Mouse (Mus musculus): ENCODE measurements at regions not wholly inside any gene's neighbourhood (a gene's known extent, or its start where the extent isn't known, plus 50 kb on each side); places are given as distances from the start of the nearest gene placed in this dataset.
A peak's percentile ranks its signal among the peaks of the same experiment; 100 is the strongest.

GRCm38 (mm10) chr6:103834726-103835229, 324.4 kb downstream of the Chl1 start:
- ATAC-seq (ENCODE audit: low FRiP score), result no peak
- 83% methylated on average over 8 of the region's 8 CpGs for WGBS
- H3K4me2 ChIP-seq, result no peak overlapping the region
- no peak overlapping the region for H3K27ac ChIP-seq (ENCODE audit: low read depth, low read length)
- no peaks in the 10 kb centered on the region for H3K27me3 ChIP-seq (ENCODE audit: control insufficient read depth, insufficient read depth, low read length)
- no peaks in the 10 kb centered on the region for H3K36me3 ChIP-seq (ENCODE audit: control insufficient read depth, insufficient read depth, low read length)
- DNase-seq (ENCODE audit: low spot score, missing footprints), result peak; percentile 60
- H3K9ac ChIP-seq (ENCODE audit: low read length), result no peak overlapping the region
- no peak overlapping the region for H3K4me3 ChIP-seq (ENCODE audit: low read depth, low read length)
- H3K4me1 ChIP-seq (ENCODE audit: control insufficient read depth, insufficient read depth, low read length), result no peaks in the 10 kb centered on the region
- no peaks in the 10 kb centered on the region for H3K9me3 ChIP-seq (ENCODE audit: control insufficient read depth, low read length)

- Histone ChIP-seq H3K36me3 (ENCODE audit: control insufficient read depth, insufficient read depth, low read length) (no peaks in the 10 kb centered on the region), H3K4me3 (ENCODE audit: low read depth, low read length) (no peak overlapping the region), H3K9ac (ENCODE audit: low read length) (no peak overlapping the region), H3K4me1 (ENCODE audit: control insufficient read depth, insufficient read depth, low read length) (no peaks in the 10 kb centered on the region), H3K9me3 (ENCODE audit: control insufficient read depth, low read length) (no peaks in the 10 kb centered on the region), H3K27ac (ENCODE audit: low read depth, low read length) (no peak overlapping the region), H3K27me3 (ENCODE audit: control insufficient read depth, insufficient read depth, low read length) (no peaks in the 10 kb centered on the region), H3K4me2 (no peak overlapping the region)
- DNase-seq (ENCODE audit: low spot score, missing footprints) (no peak), ATAC-seq (ENCODE audit: low FRiP score) (no peak)
These were observed 349.4 kb downstream of the Chl1 start for GRCm38 (mm10) chr6:103859787-103860186.

- H3K4me2 ChIP-seq, result no peak overlapping the region
- WGBS, result 84% methylated on average over 3 of the region's 3 CpGs
- ATAC-seq (ENCODE audit: low FRiP score), result no peak
These were observed 383.1 kb downstream of the Chl1 start for GRCm38 (mm10) chr6:103893455-103893854.

GRCm38 (mm10) chr6:103924504-103924903, 414.1 kb downstream of the Chl1 start:
- DNase-seq (ENCODE audit: low spot score, missing footprints) (no peak), ATAC-seq (ENCODE audit: low FRiP score) (no peak)
- no peak overlapping the region for H3K27ac ChIP-seq (ENCODE audit: low read depth, low read length)
- H3K9ac ChIP-seq (ENCODE audit: low read length), result no peak overlapping the region
- no peak overlapping the region for H3K4me3 ChIP-seq (ENCODE audit: low read depth, low read length)
- no peaks in the 10 kb centered on the region for H3K4me1 ChIP-seq (ENCODE audit: control insufficient read depth, insufficient read depth, low read length)
- no peak overlapping the region for H3K4me2 ChIP-seq
- H3K9me3 ChIP-seq (ENCODE audit: control insufficient read depth, low read length), result no peaks in the 10 kb centered on the region
- H3K36me3 ChIP-seq (ENCODE audit: control insufficient read depth, insufficient read depth, low read length), result no peaks in the 10 kb centered on the region
- WGBS, result 87% methylated on average over 1 of the region's 1 CpGs
- H3K27me3 ChIP-seq (ENCODE audit: control insufficient read depth, insufficient read depth, low read length), result no peaks in the 10 kb centered on the region

More at GRCm38 (mm10) chr6:103893455-103893854, 383.1 kb downstream of the Chl1 start:
- Histone ChIP-seq H3K4me3 (ENCODE audit: low read depth, low read length) (no peak overlapping the region), H3K9ac (ENCODE audit: low read length) (no peak overlapping the region), H3K4me1 (ENCODE audit: control insufficient read depth, insufficient read depth, low read length) (no peaks in the 10 kb centered on the region), H3K27me3 (ENCODE audit: control insufficient read depth, insufficient read depth, low read length) (no peaks in the 10 kb centered on the region), H3K9me3 (ENCODE audit: control insufficient read depth, low read length) (no peaks in the 10 kb centered on the region), H3K27ac (ENCODE audit: low read depth, low read length) (no peak overlapping the region), H3K36me3 (ENCODE audit: control insufficient read depth, insufficient read depth, low read length) (no peaks in the 10 kb centered on the region)
- no peak for DNase-seq (ENCODE audit: low spot score, missing footprints)

- ATAC-seq (ENCODE audit: low FRiP score) (no peak), DNase-seq (ENCODE audit: low spot score, missing footprints) (no peak)
- Histone ChIP-seq H3K4me1 (ENCODE audit: control insufficient read depth, insufficient read depth, low read length) (no peaks in the 10 kb centered on the region), H3K9me3 (ENCODE audit: control insufficient read depth, low read length) (no peaks in the 10 kb centered on the region), H3K4me2 (no peak overlapping the region), H3K27me3 (ENCODE audit: control insufficient read depth, insufficient read depth, low read length) (no peaks in the 10 kb centered on the region), H3K9ac (ENCODE audit: low read length) (no peak overlapping the region), H3K27ac (ENCODE audit: low read depth, low read length) (no peak overlapping the region), H3K4me3 (ENCODE audit: low read depth, low read length) (no peak overlapping the region), H3K36me3 (ENCODE audit: control insufficient read depth, insufficient read depth, low read length) (no peaks in the 10 kb centered on the region)
- 84% methylated on average over 3 of the region's 3 CpGs for WGBS
These were observed 416.7 kb downstream of the Chl1 start for GRCm38 (mm10) chr6:103927094-103927493.

- no peak overlapping the region for H3K4me2 ChIP-seq
- no peaks in the 10 kb centered on the region for H3K27me3 ChIP-seq (ENCODE audit: control insufficient read depth, insufficient read depth, low read length)
These were observed 430.0 kb downstream of the Chl1 start for GRCm38 (mm10) chr6:103940345-103940744.

GRCm38 (mm10) chr6:103944361-103944760, 434.0 kb downstream of the Chl1 start:
- no peak overlapping the region for H3K27ac ChIP-seq (ENCODE audit: low read depth, low read length)
- H3K9ac ChIP-seq (ENCODE audit: low read length), result no peak overlapping the region
- ATAC-seq (ENCODE audit: low FRiP score), result no peak
- WGBS, result 73% methylated on average over 2 of the region's 2 CpGs
- no peak for DNase-seq (ENCODE audit: low spot score, missing footprints)
- no peaks in the 10 kb centered on the region for H3K4me1 ChIP-seq (ENCODE audit: control insufficient read depth, insufficient read depth, low read length)
- H3K27me3 ChIP-seq (ENCODE audit: control insufficient read depth, insufficient read depth, low read length), result no peaks in the 10 kb centered on the region
- no peak overlapping the region for H3K4me3 ChIP-seq (ENCODE audit: low read depth, low read length)
- no peaks in the 10 kb centered on the region for H3K9me3 ChIP-seq (ENCODE audit: control insufficient read depth, low read length)
- H3K36me3 ChIP-seq (ENCODE audit: control insufficient read depth, insufficient read depth, low read length), result no peaks in the 10 kb centered on the region
- no peak overlapping the region for H3K4me2 ChIP-seq

More at GRCm38 (mm10) chr6:103940345-103940744, 430.0 kb downstream of the Chl1 start:
- no peak for ATAC-seq (ENCODE audit: low FRiP score)
- no peak for DNase-seq (ENCODE audit: low spot score, missing footprints)
- Histone ChIP-seq H3K4me3 (ENCODE audit: low read depth, low read length) (no peak overlapping the region), H3K9ac (ENCODE audit: low read length) (no peak overlapping the region), H3K27ac (ENCODE audit: low read depth, low read length) (no peak overlapping the region), H3K4me1 (ENCODE audit: control insufficient read depth, insufficient read depth, low read length) (no peaks in the 10 kb centered on the region), H3K36me3 (ENCODE audit: control insufficient read depth, insufficient read depth, low read length) (no peaks in the 10 kb centered on the region), H3K9me3 (ENCODE audit: control insufficient read depth, low read length) (no peaks in the 10 kb centered on the region)
- 88% methylated on average over 5 of the region's 5 CpGs for WGBS

GRCm38 (mm10) chr6:103947474-103947873, 437.1 kb downstream of the Chl1 start:
- Histone ChIP-seq H3K27me3 (ENCODE audit: control insufficient read depth, insufficient read depth, low read length) (no peaks in the 10 kb centered on the region), H3K9me3 (ENCODE audit: control insufficient read depth, low read length) (no peaks in the 10 kb centered on the region)
- WGBS, result 87% methylated on average over 3 of the region's 3 CpGs

GRCm38 (mm10) chr6:103953134-103953771, 442.9 kb downstream of the Chl1 start:
- ATAC-seq (ENCODE audit: low FRiP score) (no peak), DNase-seq (ENCODE audit: low spot score, missing footprints) (no peak)
- Histone ChIP-seq H3K36me3 (ENCODE audit: control insufficient read depth, insufficient read depth, low read length) (no peaks in the 10 kb centered on the region), H3K27ac (ENCODE audit: low read depth, low read length) (no peak overlapping the region), H3K4me1 (ENCODE audit: control insufficient read depth, insufficient read depth, low read length) (no peaks in the 10 kb centered on the region), H3K9me3 (ENCODE audit: control insufficient read depth, low read length) (no peaks in the 10 kb centered on the region), H3K9ac (ENCODE audit: low read length) (no peak overlapping the region), H3K4me2 (no peak overlapping the region), H3K4me3 (ENCODE audit: low read depth, low read length) (no peak overlapping the region), H3K27me3 (ENCODE audit: control insufficient read depth, insufficient read depth, low read length) (no peaks in the 10 kb centered on the region)
- 70% methylated on average over 1 of the region's 1 CpGs for WGBS

More at GRCm38 (mm10) chr6:103947474-103947873, 437.1 kb downstream of the Chl1 start:
- Histone ChIP-seq H3K36me3 (ENCODE audit: control insufficient read depth, insufficient read depth, low read length) (no peaks in the 10 kb centered on the region), H3K9ac (ENCODE audit: low read length) (no peak overlapping the region), H3K27ac (ENCODE audit: low read depth, low read length) (no peak overlapping the region), H3K4me2 (no peak overlapping the region), H3K4me1 (ENCODE audit: control insufficient read depth, insufficient read depth, low read length) (no peaks in the 10 kb centered on the region), H3K4me3 (ENCODE audit: low read depth, low read length) (no peak overlapping the region)
- DNase-seq (ENCODE audit: low spot score, missing footprints), result no peak
- no peak for ATAC-seq (ENCODE audit: low FRiP score)

Data from midbrain, embryonic 11.5 days (tissue).